Mouse (Mus musculus) heart, adult 2 months (tissue): ENCODE measurements around the gene Zc3hav1. TPM values are rescaled to one million over a fixed set of nuclear protein-coding genes. Genes with fewer than 3 reads are reported as not detected.
A peak's percentile ranks its signal among the peaks of the same experiment; 100 is the strongest.

Source experiments
- DNase-seq, 2 experiments: peaks; one replicate each; pipeline ENCODE4 v3.0.0; 2021
- H3K27ac ChIP-seq: fragments of 200-600 bp; 2 replicates; pipeline ENCODE4 v1.8.1; 2022
- H3K27me3 ChIP-seq: fragments of 200-500 bp; 2 replicates; pipeline ENCODE4 v1.6.1; 2012; ENCODE audit warnings: mild to moderate bottlenecking, low read length, inconsistent platforms, mixed read lengths; ENCODE audit not compliant: control insufficient read depth, insufficient read depth
- H3K36me3 ChIP-seq: fragments of 200-500 bp; 2 replicates; pipeline ENCODE4 v1.6.1; 2012; ENCODE audit warnings: low read length, inconsistent platforms; ENCODE audit not compliant: control insufficient read depth, insufficient read depth
- H3K4me1 ChIP-seq: fragments of 200-500 bp; 2 replicates; pipeline ENCODE4 v1.6.1; 2011; ENCODE audit warnings: low read length; ENCODE audit not compliant: control insufficient read depth, insufficient read depth
- H3K4me3 ChIP-seq: fragments of 200-600 bp; 2 replicates; pipeline ENCODE4 v1.8.1; 2022
- H3K79me2 ChIP-seq: fragments of 200-500 bp; replicated peaks from 2 replicates; pipeline ENCODE4 v1.6.1; 2012; ENCODE audit warnings: mild to moderate bottlenecking, inconsistent platforms, low read length, moderate library complexity, mixed read lengths; ENCODE audit not compliant: control insufficient read depth, insufficient read depth
- H3K9ac ChIP-seq: fragments of 200-500 bp; 2 replicates; pipeline ENCODE4 v1.6.1; 2012; ENCODE audit warnings: low read depth, mild to moderate bottlenecking, control low read depth, inconsistent platforms, low read length, mixed read lengths
- CTCF ChIP-seq: fragments of 200-600 bp; IDR thresholded peaks from 2 replicates; pipeline ENCODE4 v1.8.1; 2022; ENCODE audit warnings: antibody characterized with exemption, mild to moderate bottlenecking, moderate library complexity
- EP300 ChIP-seq: fragments of 200-500 bp; IDR thresholded peaks from 2 replicates; pipeline ENCODE4 v1.6.1; 2011; ENCODE audit warnings: low read depth, low read length, control low read depth; ENCODE audit not compliant: insufficient read depth
- POLR2A ChIP-seq: fragments of 200-500 bp; IDR thresholded peaks from 2 replicates; pipeline ENCODE4 v1.6.1; 2011; ENCODE audit warnings: mild to moderate bottlenecking, low read depth, low read length, control low read depth; ENCODE audit not compliant: insufficient read depth
- WGBS: fragments of 180-500 bp; shearing (Covaris S2); methylation state at CpG from one replicate; pipeline ENCODE4 v1.1.7; 2018; 5-methylcytosine and 5-hydroxymethylcytosine counted together
- intact Hi-C: fragments of 180-260 bp; cut with DNase I; formaldehyde crosslinking; loops from one replicate; pipeline ENCODE4 v1.15.1; 2025
- long read RNA-seq: library from polyadenylated mRNA; stranded (forward); transcript quantifications from one replicate; pipeline ENCODE4 v2.0.0, GENCODE M21; 2021
- polyA plus RNA-seq: library from polyadenylated mRNA; depleted of rRNA; stranded (reverse); fragments of >200 nt; gene quantifications from 2 replicates; pipeline ENCODE4 v1.2.3, GENCODE M21; 2012; rRNA removed
- total RNA-seq, 2 experiments: library from RNA; stranded (reverse); gene quantifications; 2 replicates each; pipeline ENCODE4 v1.2.3; 2021

Zc3hav1 gene
- total RNA-seq = 10 to 100 TPM; 13.9 to 14.6 TPM
- polyA plus RNA-seq = 7.9 and 11.2 TPM in 2 replicates
- long read RNA-seq, partial matches to known transcripts = 0 of 3 reads
- long read RNA-seq, other reads (novel, unspliced or antisense) = 1 of 3 reads

DNA sequence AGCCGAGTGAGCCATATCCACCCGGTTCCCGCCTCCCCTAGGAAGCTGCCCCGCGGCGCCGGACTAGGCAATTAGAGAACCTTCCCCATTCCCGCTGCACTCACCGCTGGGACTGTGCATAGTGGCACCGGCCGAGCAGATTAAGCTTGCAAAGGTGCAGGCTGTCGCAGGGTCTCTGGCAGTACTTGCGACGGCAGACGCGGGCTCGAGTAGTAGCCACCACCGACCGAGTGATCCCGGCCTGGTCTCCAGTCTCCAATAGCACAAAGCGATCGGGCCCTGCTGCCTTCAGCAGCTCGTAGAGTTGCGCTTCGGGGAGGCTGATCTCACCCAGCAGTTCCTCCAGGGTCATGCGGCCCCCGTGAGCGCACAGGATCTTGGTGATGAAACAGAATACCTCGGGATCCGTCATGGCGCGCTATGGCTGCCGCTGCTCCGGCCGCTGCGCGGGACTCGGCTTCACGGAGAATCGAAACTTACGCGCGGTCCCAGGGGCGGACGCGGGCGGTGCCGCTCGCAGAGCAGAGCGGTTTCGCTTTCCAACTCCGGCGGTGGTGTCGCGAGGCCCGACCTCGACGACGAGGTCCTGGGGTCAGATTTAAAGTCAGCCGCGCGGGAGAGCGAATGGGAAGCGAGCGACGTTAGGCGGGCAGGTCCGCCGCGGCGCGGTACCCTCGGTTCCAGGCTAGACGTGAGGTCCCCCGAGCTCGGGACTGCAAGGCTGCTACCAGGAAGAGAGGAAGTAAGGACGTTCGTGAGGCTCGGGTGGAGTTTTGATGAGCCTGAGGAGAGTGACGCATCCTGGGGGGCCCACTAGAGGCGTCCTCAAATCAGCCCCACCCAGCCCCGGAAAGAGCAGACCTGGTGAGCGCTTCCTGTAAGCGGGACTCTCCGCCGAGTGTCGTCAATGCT lies at the start of gene Zc3hav1:
Zc3hav1 (minus strand) TSS at position 793 of the 912 bp plus-strand sequence.
- H3K79me2 ChIP-seq = 0 out of 2 replicates have a peak, but pooled peaks cover 3% of the 10 kb centered on the region
- under 1% methylated on average over 87 of the region's 87 CpGs for WGBS
- peak; percentile 89 to 91 for DNase-seq
- TF ChIP-seq CTCF = no peak
- no peak for TF ChIP-seq EP300
- peak; percentile 85 for TF ChIP-seq POLR2A
- H3K9ac ChIP-seq = peak within 1 kb of the TSS; percentile 88
- H3K4me1 ChIP-seq = peaks cover 6% of the 10 kb centered on the region
- intact Hi-C loops = loop anchor here (1.0 to 10.0 kb wide), 3 partner anchors 27 to 181 kb away; partner anchors contain the start of genes Fmc1, Ttc26 and Ubn2
- 0 out of 2 replicates have a peak, but pooled peaks cover 2% of the 10 kb centered on the region for H3K36me3 ChIP-seq
- H3K27ac ChIP-seq = peak within 1 kb of the TSS; percentile 97
- peak within 1 kb of the TSS; percentile 52 for H3K4me3 ChIP-seq
- H3K27me3 ChIP-seq = no peaks in the 10 kb centered on the region

DNA sequence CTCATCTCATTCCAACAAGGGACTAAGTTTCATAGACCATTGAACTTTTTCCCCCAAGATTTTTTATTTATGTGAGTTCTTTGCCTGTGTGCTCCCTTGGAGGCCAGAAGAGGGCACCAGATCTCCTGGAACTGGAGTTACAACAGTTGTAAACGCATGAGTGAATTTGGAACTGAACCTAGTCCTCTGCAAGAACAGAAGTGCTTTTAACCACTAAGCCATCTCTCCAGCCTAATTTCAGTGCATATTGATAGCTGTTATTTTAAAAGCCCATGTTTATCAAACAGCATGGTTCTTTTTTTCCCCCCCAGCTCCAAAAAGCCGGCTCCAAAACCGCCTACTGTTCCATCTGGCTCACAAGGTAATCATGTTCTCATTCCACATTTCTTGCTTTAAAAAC lies 35.3 kb upstream of the Zc3hav1 start:
- WGBS = 82% methylated on average over 3 of the region's 3 CpGs

DNA sequence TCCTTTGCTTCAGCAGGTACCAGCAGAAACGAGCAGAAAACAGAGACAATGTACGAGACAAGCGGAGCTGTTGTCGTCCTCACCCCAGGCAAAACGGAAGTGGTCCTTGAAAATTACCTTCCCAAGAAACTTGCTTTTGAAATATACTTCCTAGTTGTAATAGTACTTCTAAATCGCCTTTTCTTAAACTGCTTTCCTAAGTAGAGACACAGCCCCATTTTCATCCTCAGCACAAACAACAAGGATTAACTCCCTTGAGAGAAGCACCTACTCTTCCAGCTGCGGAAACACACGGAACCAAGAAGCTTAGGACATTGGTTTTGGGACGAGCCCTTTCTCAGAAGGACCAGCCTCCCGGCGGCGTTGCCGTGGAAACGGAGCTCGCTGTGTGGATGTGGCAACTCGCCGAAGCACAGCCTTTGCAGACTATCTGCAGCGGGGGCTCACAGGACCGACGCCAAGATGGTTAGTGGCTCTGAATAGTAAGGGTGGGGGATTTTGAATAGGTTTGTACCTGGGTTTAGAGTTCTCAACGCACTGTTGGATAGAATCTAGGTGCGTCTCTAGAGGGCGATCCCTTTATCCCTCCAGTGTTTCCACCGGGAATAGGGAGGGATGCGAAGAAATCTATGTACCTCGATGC lies 26.8 kb upstream of the Zc3hav1 start, which contains the start of gene Ttc26:
Ttc26 (plus strand) TSS at position 341 of the 643 bp plus-strand sequence.
- Histone ChIP-seq H3K4me3 (peak within 1 kb of the TSS; percentile 56), H3K27me3 (no peaks in the 10 kb centered on the region), H3K79me2 (no peaks in the 10 kb centered on the region), H3K27ac (peak within 1 kb of the TSS; percentile 76), H3K4me1 (no peaks in the 10 kb centered on the region; the same call in 1 of the 2 replicates), H3K9ac (peak within 1 kb of the TSS; percentile 92), H3K36me3 (no peaks in the 10 kb centered on the region)
- intact Hi-C loops = loop anchor here (1.0 kb wide), 2 partner anchors 27 to 52 kb away; partner anchors contain the start of genes Ubn2 and Zc3hav1
- whole genome bisulfite sequencing = under 1% methylated on average over 26 of the region's 26 CpGs
- 0 out of 2 replicates have a peak, but pooled peaks have one; percentile 11 for TF ChIP-seq CTCF
- TF ChIP-seq POLR2A = peak; percentile 67
- TF ChIP-seq EP300 = 0 out of 2 replicates have a peak, but pooled peaks have one; percentile 14
- DNase-seq = peak; percentile 85 to 87

More for the DNA sequence above, 35.3 kb upstream of the Zc3hav1 start:
- no peaks in the 10 kb centered on the region for H3K27me3 ChIP-seq
- no peak for DNase-seq
- H3K9ac ChIP-seq = no peak overlapping the region
- H3K4me1 ChIP-seq = no peaks in the 10 kb centered on the region
- TF ChIP-seq EP300 (no peak), POLR2A (no peak), CTCF (peak; percentile 66)
- no peak overlapping the region for H3K4me3 ChIP-seq
- intact Hi-C loops = no loop called here
- H3K27ac ChIP-seq = no peak overlapping the region
- H3K36me3 ChIP-seq = no peaks in the 10 kb centered on the region
- no peaks in the 10 kb centered on the region for H3K79me2 ChIP-seq

DNA sequence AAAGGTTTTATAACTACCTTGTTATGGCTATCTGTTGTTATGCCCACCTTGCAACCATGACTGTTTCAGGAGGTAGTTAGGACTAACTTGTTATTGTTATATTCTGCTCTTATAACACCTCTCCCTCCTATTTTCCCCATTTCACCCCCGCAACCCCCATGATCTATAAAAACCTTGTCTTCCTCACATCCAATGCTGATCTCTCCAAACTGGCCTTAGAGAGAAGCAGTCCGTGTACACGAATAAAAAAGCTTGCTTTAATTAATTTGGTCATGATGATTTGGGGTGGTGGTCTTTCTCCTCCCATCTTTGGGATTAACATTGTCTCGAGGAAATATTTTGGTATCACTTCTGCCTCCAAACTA lies 26.3 kb upstream of the Zc3hav1 start:
- intact Hi-C loops = loop anchor here (1.0 kb wide), 2 partner anchors 26 to 53 kb away; partner anchors contain the start of genes Ubn2 and Zc3hav1
- Histone ChIP-seq H3K9ac (peak overlapping the region; percentile 92), H3K36me3 (no peaks in the 10 kb centered on the region), H3K27me3 (no peaks in the 10 kb centered on the region), H3K79me2 (no peaks in the 10 kb centered on the region), H3K27ac (peak overlapping the region; percentile 76), H3K4me3 (peak overlapping the region; percentile 56), H3K4me1 (no peaks in the 10 kb centered on the region; the same call in 1 of the 2 replicates)
- TF ChIP-seq CTCF = no peak
- TF ChIP-seq EP300 = no peak
- TF ChIP-seq POLR2A = no peak
- DNase-seq = no peak
- WGBS = under 1% methylated on average over 4 of the region's 4 CpGs

GRCm38 (mm10) chr6:38374271-38374670 lies 19.9 kb upstream of the Zc3hav1 start:
- 76% methylated on average over 1 of the region's 1 CpGs for WGBS
- no peak for TF ChIP-seq POLR2A
- no peak for TF ChIP-seq EP300
- no peak for TF ChIP-seq CTCF
- intact Hi-C loops = no loop called here
- Histone ChIP-seq H3K27me3 (no peaks in the 10 kb centered on the region), H3K36me3 (no peaks in the 10 kb centered on the region), H3K4me3 (no peak overlapping the region), H3K27ac (no peak overlapping the region), H3K79me2 (no peaks in the 10 kb centered on the region), H3K4me1 (no peaks in the 10 kb centered on the region), H3K9ac (no peak overlapping the region)
- no peak for DNase-seq
